Mouse (Mus musculus) myocyte (in vitro differentiated cells): ENCODE data around the gene Frs3. TPM values are rescaled to one million over a fixed set of nuclear protein-coding genes. Genes with fewer than 3 reads are reported as not detected.

Experiments used
- H3K27me3 ChIP-seq: one replicate; pipeline ENCODE4 v1.6.1; 2011; ENCODE audit not compliant: control insufficient read depth, insufficient read depth, insufficient read length
- H3K36me3 ChIP-seq: one replicate; pipeline ENCODE4 v1.6.1; 2011; ENCODE audit not compliant: control insufficient read depth, insufficient read depth
- H3K4me2 ChIP-seq: one replicate; pipeline ENCODE4 v1.6.1; 2011; ENCODE audit warnings: low read depth, control low read depth
- H3K4me3 ChIP-seq: one replicate; pipeline ENCODE4 v1.5.1; 2011; ENCODE audit warnings: mild to moderate bottlenecking, control low read depth, moderate library complexity
- H3K79me2 ChIP-seq: one replicate; pipeline ENCODE4 v1.6.1; 2011; ENCODE audit not compliant: control insufficient read depth, insufficient read depth
- H3ac ChIP-seq: one replicate; pipeline ENCODE4 v1.6.1; 2011; ENCODE audit not compliant: control insufficient read depth, insufficient read length
- CEBPB ChIP-seq: IDR thresholded peaks from 2 replicates; pipeline ENCODE4 v1.6.1; 2011; ENCODE audit warnings: mild to moderate bottlenecking, moderate library complexity; ENCODE audit not compliant: poor library complexity, insufficient read depth, severe bottlenecking
- E2F4 ChIP-seq: IDR thresholded peaks from one replicate; pipeline ENCODE4 v1.6.1; 2011; ENCODE audit warnings: mild to moderate bottlenecking, control low read depth, moderate library complexity; ENCODE audit not compliant: insufficient read depth
- MAX ChIP-seq: IDR thresholded peaks from one replicate; pipeline ENCODE4 v1.6.1; 2011; ENCODE audit warnings: low read depth, mild to moderate bottlenecking, control low read depth
- MYOD1 ChIP-seq, 3 experiments: IDR thresholded peaks; one replicate each; pipeline ENCODE4 v1.6.1; 2011; ENCODE audit warnings: control low read depth in 2 of 3, low read depth in 2 of 3, mild to moderate bottlenecking in 2 of 3, moderate library complexity in 1 of 3; ENCODE audit not compliant: insufficient read length in 2 of 3, control insufficient read depth in 1 of 3
- MYOG ChIP-seq, 3 experiments: IDR thresholded peaks; one replicate each; pipeline ENCODE4 v1.6.1; 2011; ENCODE audit warnings: control low read depth in 2 of 3, low read depth in 2 of 3, mild to moderate bottlenecking in 2 of 3; ENCODE audit not compliant: insufficient read length in 2 of 3, control insufficient read depth in 1 of 3, insufficient read depth in 1 of 3
- POLR2A ChIP-seq: IDR thresholded peaks from one replicate; pipeline ENCODE4 v1.6.1; 2011; ENCODE audit warnings: low read depth, mild to moderate bottlenecking, control low read depth, moderate library complexity; ENCODE audit not compliant: insufficient read length
- POLR2AphosphoS2 ChIP-seq: IDR thresholded peaks from one replicate; pipeline ENCODE4 v1.6.1; 2011; ENCODE audit warnings: low read depth, control low read depth; ENCODE audit not compliant: insufficient read length
- REST ChIP-seq: IDR thresholded peaks from one replicate; pipeline ENCODE4 v1.6.1; 2011; ENCODE audit warnings: mild to moderate bottlenecking, control low read depth, moderate library complexity; ENCODE audit not compliant: insufficient read depth, insufficient read length
- SRF ChIP-seq: IDR thresholded peaks from one replicate; pipeline ENCODE4 v1.6.1; 2011; ENCODE audit warnings: low read depth; ENCODE audit not compliant: control insufficient read depth, insufficient read length
- TCF12 ChIP-seq: IDR thresholded peaks from one replicate; pipeline ENCODE4 v1.6.1; 2011; ENCODE audit warnings: mild to moderate bottlenecking, control low read depth; ENCODE audit not compliant: poor library complexity, insufficient read depth, severe bottlenecking
- TCF3 ChIP-seq: IDR thresholded peaks from one replicate; pipeline ENCODE4 v1.6.1; 2011; ENCODE audit warnings: low read depth, control low read depth; ENCODE audit not compliant: insufficient read length
- USF1 ChIP-seq: IDR thresholded peaks from one replicate; pipeline ENCODE4 v1.6.1; 2011; ENCODE audit warnings: low read depth, mild to moderate bottlenecking, control low read depth, moderate library complexity
- polyA plus RNA-seq: library from polyadenylated mRNA; unstranded; fragments of >200 nt; fragmentation: generic; extraction: Trizol; gene quantifications from one replicate; pipeline ENCODE4 v1.2.1, GENCODE M21; 2012; ENCODE audit warnings: missing spikeins

The Frs3 gene
- polyA plus RNA-seq, 1 experiment: 3.4 TPM

DNA sequence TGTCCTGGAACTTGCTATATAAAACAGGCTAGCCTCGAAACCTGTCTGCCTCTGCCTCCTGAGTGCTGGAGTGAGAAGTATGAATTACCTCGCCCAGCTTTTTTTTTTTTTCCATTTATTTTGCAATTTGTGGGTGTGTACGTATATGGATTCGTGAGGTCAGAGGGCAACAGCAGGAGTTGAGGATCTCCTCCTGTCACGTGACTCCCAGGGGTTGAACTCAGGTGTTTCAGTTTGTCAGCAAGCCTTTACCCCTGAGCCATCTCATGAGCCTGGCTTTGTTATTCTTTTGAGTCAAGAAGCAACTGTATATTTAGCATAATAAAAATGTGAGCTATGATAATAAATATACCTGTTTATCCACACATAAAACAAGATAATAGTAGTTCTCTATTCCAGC, 33.1 kb upstream of the Frs3 start:
- Histone ChIP-seq H3K4me2 (no peak overlapping the region), H3K27me3 (no peaks in the 10 kb centered on the region), H3ac (no peak overlapping the region), H3K4me3 (no peak overlapping the region), H3K79me2 (no peaks in the 10 kb centered on the region), H3K36me3 (no peaks in the 10 kb centered on the region)
- TF ChIP-seq TCF12 (no peak), USF1 (no peak), POLR2A (no peak), E2F4 (no peak), TCF3 (no peak), CEBPB (no peak), MYOD1 (IDR thresholded peaks at IDR 0.05; ENCODE audit: control insufficient read depth in 1 of 3, insufficient read length in 2 of 3, low read depth in 2 of 3) (no peak), MYOG (IDR thresholded peaks at IDR 0.05; ENCODE audit: control insufficient read depth in 1 of 3, insufficient read depth in 1 of 3, insufficient read length in 2 of 3, low read depth in 2 of 3) (no peak), SRF (no peak), REST (no peak), POLR2AphosphoS2 (no peak), MAX (no peak)

DNA sequence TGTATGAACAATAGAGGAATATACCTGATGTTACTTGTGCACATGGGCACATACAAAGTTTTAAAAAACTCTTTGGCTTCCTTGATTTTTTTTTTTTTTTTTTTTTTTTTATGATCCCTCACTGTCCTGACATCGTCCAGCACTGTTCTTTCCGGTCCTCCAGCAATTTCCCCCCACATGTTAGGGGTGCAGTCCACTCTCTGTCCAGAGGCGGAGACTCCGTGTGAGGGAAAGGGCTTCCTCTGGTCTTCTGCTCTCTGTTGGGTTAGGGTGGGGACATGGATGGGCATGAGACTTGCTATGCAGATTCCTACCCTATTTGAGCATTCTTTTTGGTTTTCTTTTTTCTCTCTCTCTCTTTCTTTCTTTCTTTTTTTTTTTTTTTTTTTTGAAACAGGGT, 30.9 kb upstream of the Frs3 start:
- Histone ChIP-seq H3K4me2 (no peak overlapping the region), H3K27me3 (no peaks in the 10 kb centered on the region), H3K4me3 (no peak overlapping the region), H3K36me3 (no peaks in the 10 kb centered on the region), H3K79me2 (no peaks in the 10 kb centered on the region), H3ac (no peak overlapping the region)
- TF ChIP-seq E2F4 (no peak), MAX (no peak)

DNA sequence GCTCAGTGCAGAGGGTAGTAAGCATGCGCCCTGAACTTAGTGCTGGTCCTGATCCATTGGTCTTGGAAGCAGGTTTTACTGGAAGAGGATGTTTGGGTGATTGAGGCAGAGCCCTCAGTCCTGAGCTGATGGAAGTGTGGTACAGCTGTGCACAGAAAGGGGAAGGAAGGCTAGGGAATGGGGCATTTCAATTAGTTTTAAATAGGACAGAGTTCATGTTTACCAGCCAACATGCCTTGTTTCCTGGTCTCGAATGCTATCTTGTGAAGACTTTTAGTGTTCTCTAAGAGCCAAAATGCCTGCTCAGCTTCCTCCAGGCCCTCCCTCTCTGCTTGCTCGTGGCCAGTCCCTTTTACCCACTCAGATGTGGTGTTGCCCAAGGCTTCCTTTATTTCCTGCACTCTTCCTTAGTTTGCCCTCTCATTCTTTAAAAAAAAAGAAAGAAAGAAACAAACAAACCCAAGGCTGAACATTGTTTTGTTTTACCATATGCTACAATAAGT, 30.0 kb upstream of the Frs3 start:
- Histone ChIP-seq H3K36me3 (no peaks in the 10 kb centered on the region), H3ac (no peak overlapping the region), H3K79me2 (no peaks in the 10 kb centered on the region), H3K4me3 (no peak overlapping the region), H3K27me3 (no peaks in the 10 kb centered on the region), H3K4me2 (no peak overlapping the region)
- TF ChIP-seq POLR2A (no peak), CEBPB (no peak), POLR2AphosphoS2 (no peak), E2F4 (no peak), USF1 (no peak), MAX (no peak), TCF3 (no peak), REST (no peak), MYOD1 (IDR thresholded peaks at IDR 0.05; ENCODE audit: control insufficient read depth in 1 of 3, insufficient read length in 2 of 3, low read depth in 2 of 3) (no peak), MYOG (IDR thresholded peaks at IDR 0.05; ENCODE audit: control insufficient read depth in 1 of 3, insufficient read depth in 1 of 3, insufficient read length in 2 of 3, low read depth in 2 of 3) (no peak), SRF (no peak)

DNA sequence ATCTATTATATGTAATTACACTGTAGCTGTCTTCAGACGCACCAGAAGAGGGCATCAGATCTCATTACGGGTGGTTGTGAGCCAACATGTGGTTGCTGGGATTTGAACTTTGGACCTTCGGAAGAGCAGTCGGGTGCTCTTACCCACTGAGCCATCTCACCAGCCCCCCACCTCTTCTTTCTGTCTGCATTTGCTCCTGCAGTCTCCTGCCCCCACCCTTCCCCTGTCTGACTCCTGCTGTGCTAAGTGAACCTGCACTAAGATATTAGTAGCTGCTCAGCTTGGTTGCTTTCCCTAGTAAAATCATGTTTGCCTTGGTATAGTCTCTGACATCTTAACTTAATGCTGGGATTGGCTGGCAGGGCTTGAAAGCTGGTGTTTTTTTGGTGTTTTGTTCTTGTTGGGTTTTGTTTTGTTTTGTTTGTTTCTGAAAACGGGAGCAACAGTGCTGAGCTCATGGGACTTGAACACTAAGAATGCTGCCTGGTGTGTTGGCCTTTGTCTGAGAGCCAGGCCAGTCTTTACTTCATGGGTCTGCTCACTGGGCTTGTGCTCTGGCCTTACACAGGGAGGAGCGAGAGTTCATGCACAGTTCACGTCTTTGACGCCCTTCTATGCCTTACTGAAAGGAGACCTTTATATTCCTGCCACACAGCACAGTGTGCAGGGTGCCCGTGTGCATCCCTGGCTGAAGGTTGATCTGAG, 25.7 kb upstream of the Frs3 start:
- no peak for TF ChIP-seq TCF12
- TF ChIP-seq POLR2AphosphoS2: no peak
- TF ChIP-seq MAX: no peak
- no peak for TF ChIP-seq SRF
- TF ChIP-seq TCF3: no peak
- TF ChIP-seq E2F4: no peak
- no peak for TF ChIP-seq CEBPB
- TF ChIP-seq MYOD1 (IDR thresholded peaks at IDR 0.05; ENCODE audit: control insufficient read depth in 1 of 3, insufficient read length in 2 of 3, low read depth in 2 of 3): no peak

DNA sequence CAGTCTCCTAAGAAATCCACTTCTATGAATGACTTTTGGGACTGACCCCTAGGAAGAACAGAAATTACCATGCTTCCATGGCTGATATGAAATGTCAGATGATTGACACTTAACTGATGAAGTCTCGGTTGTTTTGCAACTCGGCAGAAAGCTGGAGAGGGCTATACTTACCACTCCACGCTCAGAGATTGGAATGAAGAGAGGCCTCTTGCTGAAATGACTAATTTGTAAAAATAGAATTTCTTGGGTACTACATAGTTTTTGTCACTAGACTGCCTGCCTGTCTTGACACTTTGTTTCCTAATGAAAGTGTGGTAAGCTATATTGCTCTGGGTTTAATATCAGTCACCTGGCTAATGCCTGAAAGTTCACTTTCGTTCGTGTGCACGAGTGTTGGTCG, 24.4 kb upstream of the Frs3 start:
- H3K36me3 ChIP-seq: no peaks in the 10 kb centered on the region

More for the DNA sequence above, 25.7 kb upstream of the Frs3 start:
- H3K27me3 ChIP-seq: no peaks in the 10 kb centered on the region
- no peak overlapping the region for H3ac ChIP-seq
- no peak overlapping the region for H3K4me2 ChIP-seq
- no peaks in the 10 kb centered on the region for H3K79me2 ChIP-seq
- H3K4me3 ChIP-seq: no peak overlapping the region
- no peaks in the 10 kb centered on the region for H3K36me3 ChIP-seq

More for the DNA sequence above, 24.4 kb upstream of the Frs3 start:
- no peaks in the 10 kb centered on the region for H3K79me2 ChIP-seq
- H3K27me3 ChIP-seq: no peaks in the 10 kb centered on the region
- H3ac ChIP-seq: no peak overlapping the region
- TF ChIP-seq TCF3 (no peak), SRF (no peak), POLR2AphosphoS2 (no peak), MYOD1 (IDR thresholded peaks at IDR 0.05; ENCODE audit: control insufficient read depth in 1 of 3, insufficient read length in 2 of 3, low read depth in 2 of 3) (no peak), MYOG (IDR thresholded peaks at IDR 0.05; ENCODE audit: control insufficient read depth in 1 of 3, insufficient read depth in 1 of 3, insufficient read length in 2 of 3, low read depth in 2 of 3) (no peak), POLR2A (no peak), USF1 (no peak)
- no peak overlapping the region for H3K4me2 ChIP-seq
- H3K4me3 ChIP-seq: no peak overlapping the region
